Mouse (Mus musculus): ENCODE measurements around the gene Gm28363. TPM values are rescaled to one million over a fixed set of nuclear protein-coding genes. Genes with fewer than 3 reads are reported as not detected.

Gene Gm28363
- not detected for total RNA-seq (2023)

DNA sequence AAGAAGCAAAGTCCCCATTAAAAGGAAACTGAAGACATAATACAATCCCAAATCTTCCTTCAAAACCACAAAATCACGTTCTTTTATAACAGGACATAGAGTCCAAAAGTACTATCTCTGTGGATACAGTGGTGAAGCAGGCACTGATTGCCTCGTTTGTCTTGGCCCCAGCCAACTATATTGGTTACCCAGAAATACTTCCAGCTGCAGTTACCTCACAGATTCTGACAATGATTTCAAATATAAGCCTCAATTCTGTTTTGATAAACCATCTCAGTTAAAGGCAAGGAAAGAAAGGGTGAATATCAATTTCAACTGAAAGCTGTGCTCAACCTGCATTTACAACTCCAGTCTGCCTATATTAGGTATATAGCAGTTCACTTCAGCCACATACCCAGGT is at the start of gene Gm28363:
Gene Gm28363, plus strand, starts transcription at position 301 of the 400 bp plus-strand sequence.

Other genes with a start within 250 kb of the Gm28363 start
- not detected for gene B020011L13Rik, start 84.0 kb downstream of the Gm28363 start, total RNA-seq (2023)
- gene Gm28360, start 132.9 kb downstream of the Gm28363 start, total RNA-seq (2023): not detected
- not detected for gene Gm28168, start 230.9 kb downstream of the Gm28363 start, total RNA-seq (2023)